Mouse (Mus musculus) midbrain, embryonic 12.5 days (tissue): ENCODE measurements around the gene Kansl1l. TPM values are rescaled to one million over a fixed set of nuclear protein-coding genes. Genes with fewer than 3 reads are reported as not detected.

Experiments used
- ATAC-seq: fragments of 200-750 bp; cut with Nextera tagmentation; 2 replicates; pipeline ENCODE4 v1.8.0; 2017; ENCODE audit warnings: low read depth, moderate TSS enrichment, moderate library complexity; ENCODE audit not compliant: low FRiP score
- H3K27ac ChIP-seq: fragments of 300-500 bp; sonication (generic); replicated peaks from 2 replicates; pipeline ENCODE4 v1.5.1; 2016; ENCODE audit warnings: mild to moderate bottlenecking
- H3K27me3 ChIP-seq: fragments of 300-500 bp; sonication (generic); 2 replicates; pipeline ENCODE4 v1.6.1; 2016; ENCODE audit warnings: mild to moderate bottlenecking
- H3K36me3 ChIP-seq: fragments of 300-500 bp; sonication (generic); 2 replicates; pipeline ENCODE4 v1.6.1; 2016
- H3K4me1 ChIP-seq: fragments of 300-500 bp; sonication (generic); 2 replicates; pipeline ENCODE4 v1.6.1; 2016
- H3K4me2 ChIP-seq: fragments of 300-500 bp; sonication (generic); replicated peaks from 2 replicates; pipeline ENCODE4 v1.6.1; 2016; ENCODE audit warnings: mild to moderate bottlenecking, moderate library complexity
- H3K4me3 ChIP-seq: fragments of 300-500 bp; sonication (generic); 2 replicates; pipeline ENCODE4 v1.5.1; 2016; ENCODE audit warnings: mild to moderate bottlenecking
- H3K9ac ChIP-seq: fragments of 300-500 bp; sonication (generic); replicated peaks from 2 replicates; pipeline ENCODE4 v1.6.1; 2016; ENCODE audit warnings: mild to moderate bottlenecking, moderate library complexity
- H3K9me3 ChIP-seq: fragments of 300-500 bp; sonication (generic); 2 replicates; pipeline ENCODE4 v1.6.1; 2016; ENCODE audit warnings: mild to moderate bottlenecking
- WGBS: fragments of 180-500 bp; shearing (Covaris S2); methylation state at CpG from one replicate; pipeline ENCODE4 v1.1.7; 2016; 5-methylcytosine and 5-hydroxymethylcytosine counted together
- polyA plus RNA-seq: library from polyadenylated mRNA; unstranded; fragments of >200 nt; fragmentation: Nextera tagmentation; extraction: Ambion mirVana; gene quantifications from 2 replicates; pipeline ENCODE4 v1.2.1, GENCODE M21; 2016

The Kansl1l gene
- polyA plus RNA-seq, 1 experiment from 2014 or later, result 17.2 TPM

DNA sequence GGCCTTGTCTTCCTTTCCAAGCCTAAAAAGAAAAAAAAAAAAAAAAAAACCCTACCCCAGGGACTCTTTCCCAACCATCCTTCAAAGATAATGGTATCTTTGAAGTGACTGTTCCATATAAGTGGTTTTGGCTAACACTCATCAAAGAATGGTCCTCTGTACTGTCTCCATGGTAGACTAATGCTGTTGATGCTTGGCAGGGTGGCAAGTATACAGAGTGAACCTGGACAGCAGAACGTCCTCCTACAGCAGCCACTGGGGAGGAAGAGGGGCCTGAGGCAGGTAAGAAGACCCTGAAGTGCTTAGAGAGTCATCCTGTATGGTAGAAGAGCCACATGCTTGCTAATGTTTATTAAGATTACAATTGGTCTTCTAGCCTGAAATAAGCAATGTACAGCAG is 125.1 kb downstream of the Kansl1l start:
- Histone ChIP-seq H3K4me1 (no peaks in the 10 kb centered on the region), H3K9ac (no peak overlapping the region), H3K4me2 (no peak overlapping the region), H3K4me3 (no peak overlapping the region), H3K36me3 (no peaks in the 10 kb centered on the region), H3K27me3 (no peaks in the 10 kb centered on the region), H3K27ac (no peak overlapping the region), H3K9me3 (no peaks in the 10 kb centered on the region)
- WGBS, result 65% methylated on average over 1 of the region's 1 CpGs
- no peak for ATAC-seq

DNA sequence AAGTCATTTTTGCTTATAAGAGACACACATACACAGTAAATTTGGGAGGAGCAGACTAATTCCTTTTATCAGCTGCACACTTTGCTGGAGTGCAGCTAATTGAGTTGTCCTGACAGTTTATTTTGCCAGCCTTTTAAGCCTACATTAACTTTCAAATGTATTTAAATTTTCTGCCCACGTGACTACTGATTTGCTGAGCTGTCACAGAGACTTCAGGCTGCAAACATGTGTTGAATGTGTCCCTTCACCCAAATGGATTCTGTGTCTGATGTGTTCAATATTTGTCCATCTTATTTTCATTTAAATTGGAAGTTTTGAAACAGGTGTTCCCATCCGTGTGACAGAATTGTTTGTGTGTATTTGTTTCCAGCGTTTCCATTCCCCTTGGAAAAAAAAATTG is 125.6 kb downstream of the Kansl1l start:
- Histone ChIP-seq H3K9ac (no peak overlapping the region), H3K4me2 (no peak overlapping the region), H3K4me3 (no peak overlapping the region), H3K4me1 (0 out of 2 replicates have a peak, but pooled peaks cover 1% of the 10 kb centered on the region), H3K27ac (no peak overlapping the region), H3K27me3 (no peaks in the 10 kb centered on the region), H3K9me3 (no peaks in the 10 kb centered on the region), H3K36me3 (no peaks in the 10 kb centered on the region)
- no peak for ATAC-seq
- WGBS, result 59% methylated on average over 3 of the region's 3 CpGs

DNA sequence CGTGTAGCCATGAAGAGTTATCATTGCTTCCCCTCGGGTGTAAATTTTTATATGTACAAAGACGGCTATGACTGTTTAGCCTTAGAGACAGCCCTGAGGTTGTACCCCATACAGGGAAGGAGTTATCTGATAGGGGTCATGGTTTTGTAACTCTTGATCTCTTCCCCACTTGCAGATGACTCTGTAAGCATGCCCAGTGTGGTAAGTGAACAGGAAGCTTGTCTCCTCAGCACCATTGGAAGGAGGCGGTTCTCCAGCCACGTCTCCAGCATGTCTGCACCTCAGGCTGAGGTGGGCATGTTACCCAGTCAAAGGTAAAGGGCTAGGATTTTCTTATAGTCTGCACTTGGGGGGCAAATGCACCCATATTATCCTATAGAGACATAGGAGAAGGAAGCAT is 134.4 kb downstream of the Kansl1l start:
- WGBS, result 86% methylated on average over 5 of the region's 5 CpGs
- no peaks in the 10 kb centered on the region for H3K9me3 ChIP-seq
- H3K4me2 ChIP-seq, result no peak overlapping the region
- no peak for ATAC-seq
- H3K27me3 ChIP-seq, result no peaks in the 10 kb centered on the region
- no peak overlapping the region for H3K9ac ChIP-seq
- no peaks in the 10 kb centered on the region for H3K36me3 ChIP-seq
- no peak overlapping the region for H3K4me3 ChIP-seq
- H3K27ac ChIP-seq, result no peak overlapping the region
- H3K4me1 ChIP-seq, result 0 out of 2 replicates have a peak, but pooled peaks cover 2% of the 10 kb centered on the region

DNA sequence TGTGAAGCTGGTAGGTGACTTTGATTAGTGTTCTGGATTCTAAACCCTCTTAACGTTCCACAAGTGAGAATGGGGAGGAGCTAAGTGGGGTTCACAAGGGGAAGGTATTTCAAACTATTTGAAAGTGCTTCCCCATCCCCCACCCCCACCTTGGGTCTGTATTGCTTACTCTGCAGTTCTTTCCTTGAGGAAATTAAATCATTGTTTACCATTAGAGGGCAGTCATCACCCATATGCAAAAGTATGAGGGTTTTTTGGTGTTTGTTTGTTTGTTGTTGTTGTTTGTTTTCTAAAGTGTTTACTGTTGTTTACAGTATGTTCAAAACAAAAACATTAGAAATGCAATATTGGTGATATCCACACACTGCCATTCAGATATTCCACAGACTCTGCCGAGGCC is 138.7 kb downstream of the Kansl1l start:
- ATAC-seq, result no peak
- WGBS, result 47% methylated on average over 2 of the region's 2 CpGs
- H3K4me1 ChIP-seq, result no peaks in the 10 kb centered on the region
- H3K4me3 ChIP-seq, result no peak overlapping the region
- H3K27ac ChIP-seq, result no peak overlapping the region
- H3K4me2 ChIP-seq, result no peak overlapping the region
- no peaks in the 10 kb centered on the region for H3K27me3 ChIP-seq
- no peaks in the 10 kb centered on the region for H3K36me3 ChIP-seq
- no peak overlapping the region for H3K9ac ChIP-seq
- no peaks in the 10 kb centered on the region for H3K9me3 ChIP-seq

DNA sequence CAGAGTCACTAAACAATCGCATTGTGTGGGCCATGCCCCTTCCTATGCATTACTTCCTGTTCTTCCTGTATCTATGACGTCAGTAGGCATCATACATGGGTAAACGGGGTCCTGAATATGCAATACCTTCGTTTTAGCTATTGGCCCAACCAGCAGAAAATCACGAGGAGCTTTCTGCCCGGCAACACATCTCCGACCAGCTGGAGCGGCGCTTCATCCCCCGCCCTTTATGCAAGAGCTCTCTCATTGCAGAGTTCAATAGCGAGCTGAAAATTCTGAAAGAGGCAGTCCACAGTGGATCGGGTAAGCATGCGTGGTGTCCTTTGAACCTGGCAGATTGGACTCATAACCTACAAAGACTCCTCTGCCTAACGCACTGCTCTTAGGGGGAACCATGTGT is 139.4 kb downstream of the Kansl1l start:
- no peak overlapping the region for H3K4me3 ChIP-seq
- no peaks in the 10 kb centered on the region for H3K4me1 ChIP-seq
- H3K27ac ChIP-seq, result no peak overlapping the region
- no peaks in the 10 kb centered on the region for H3K9me3 ChIP-seq
- no peak overlapping the region for H3K4me2 ChIP-seq
- H3K36me3 ChIP-seq, result no peaks in the 10 kb centered on the region
- 73% methylated on average over 14 of the region's 14 CpGs for WGBS
- H3K9ac ChIP-seq, result no peak overlapping the region
- no peaks in the 10 kb centered on the region for H3K27me3 ChIP-seq
- no peak for ATAC-seq

DNA sequence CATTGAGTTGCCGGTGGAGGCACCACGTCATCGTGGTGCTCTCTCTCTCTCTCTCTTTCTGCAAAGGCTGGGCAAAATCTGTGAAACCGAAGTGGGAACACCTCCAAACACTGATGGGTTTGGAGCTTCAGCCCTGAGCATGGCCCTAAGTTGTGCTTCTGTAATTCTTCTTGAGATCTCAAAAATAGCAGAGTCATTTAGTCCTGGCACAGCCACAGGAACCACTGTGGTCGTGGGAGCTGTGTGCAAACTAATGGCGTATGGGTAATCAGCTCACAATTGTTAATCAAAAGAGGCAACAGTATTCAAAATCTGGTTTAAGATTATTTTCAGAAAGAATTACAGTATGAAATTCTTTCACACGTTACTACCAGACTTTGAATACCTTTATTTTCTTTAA is 144.6 kb downstream of the Kansl1l start:
- no peak overlapping the region for H3K27ac ChIP-seq
- ATAC-seq, result no peak
- 88% methylated on average over 7 of the region's 7 CpGs for WGBS

DNA sequence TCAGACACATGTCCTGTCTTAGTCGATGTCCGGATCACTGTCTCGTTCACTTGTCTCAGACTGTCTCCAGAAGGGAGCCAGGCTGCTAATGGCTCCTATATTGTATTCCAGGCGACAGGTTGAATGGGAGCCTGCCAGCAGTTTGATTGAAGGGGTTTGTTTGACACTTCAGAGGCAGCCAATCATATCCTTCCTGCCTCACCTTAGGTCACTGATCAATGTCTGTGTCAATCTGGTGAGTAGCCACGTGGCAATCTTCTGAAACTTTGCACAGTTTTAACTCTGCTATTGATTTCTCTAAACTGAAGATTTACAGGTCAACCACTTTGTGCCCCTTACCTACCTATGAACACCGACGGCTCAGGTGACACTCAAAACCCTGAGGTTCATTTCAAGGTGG is 145.9 kb downstream of the Kansl1l start:
- Histone ChIP-seq H3K9me3 (no peaks in the 10 kb centered on the region), H3K4me1 (no peaks in the 10 kb centered on the region), H3K9ac (no peak overlapping the region), H3K27me3 (no peaks in the 10 kb centered on the region), H3K4me3 (no peak overlapping the region), H3K4me2 (no peak overlapping the region), H3K27ac (no peak overlapping the region), H3K36me3 (no peaks in the 10 kb centered on the region)
- no peak for ATAC-seq
- 78% methylated on average over 7 of the region's 7 CpGs for WGBS

More for the DNA sequence above, 144.6 kb downstream of the Kansl1l start:
- Histone ChIP-seq H3K36me3 (no peaks in the 10 kb centered on the region), H3K4me3 (no peak overlapping the region), H3K9me3 (no peaks in the 10 kb centered on the region), H3K4me2 (no peak overlapping the region), H3K27me3 (no peaks in the 10 kb centered on the region), H3K4me1 (no peaks in the 10 kb centered on the region), H3K9ac (no peak overlapping the region)

Other genes with a start within 250 kb of the Kansl1l start
- gene Rpe, start 116.7 kb downstream of the Kansl1l start, polyA plus RNA-seq, result 47.9 and 49.9 TPM in 2 replicates
- gene Acadl, start 45.7 kb upstream of the Kansl1l start, polyA plus RNA-seq, result 49.2 and 49.9 TPM in 2 replicates
- gene Myl1, start 127.8 kb upstream of the Kansl1l start, polyA plus RNA-seq, result 1.8 and 2.0 TPM in 2 replicates
- gene Lancl1, start 221.3 kb upstream of the Kansl1l start, polyA plus RNA-seq, result 93.9 and 103 TPM in 2 replicates